Mouse (Mus musculus) stomach, embryonic 14.5 days (tissue): ENCODE results near the gene Xpr1. TPM values are rescaled to one million over a fixed set of nuclear protein-coding genes. Genes with fewer than 3 reads are reported as not detected.
"Not testable (repeated sequence)": the region's sequence is repeated elsewhere in the genome, so short reads cannot be mapped to it uniquely, and the experiment has no call there.

Experiments
- ATAC-seq: fragments of 200-750 bp; cut with Nextera tagmentation; 2 replicates; pipeline ENCODE4 v1.8.0; 2017; ENCODE audit warnings: low read depth, moderate TSS enrichment; ENCODE audit not compliant: insufficient number of reproducible peaks, insufficient read depth, low FRiP score
- H3K27ac ChIP-seq: fragments of 300-500 bp; sonication (generic); 2 replicates; pipeline ENCODE4 v1.5.1; 2014; ENCODE audit warnings: mild to moderate bottlenecking, low read length, moderate library complexity, mixed read lengths
- H3K27me3 ChIP-seq: fragments of 300-500 bp; sonication (generic); 2 replicates; pipeline ENCODE4 v1.6.1; 2014; ENCODE audit warnings: low read length, control low read depth, mixed read lengths; ENCODE audit not compliant: control insufficient read depth, insufficient read depth
- H3K36me3 ChIP-seq: fragments of 300-500 bp; sonication (generic); 2 replicates; pipeline ENCODE4 v1.6.1; 2014; ENCODE audit warnings: mild to moderate bottlenecking, control low read depth, low read length, moderate library complexity, mixed read lengths; ENCODE audit not compliant: control insufficient read depth, insufficient read depth
- H3K4me1 ChIP-seq: fragments of 300-500 bp; sonication (generic); 2 replicates; pipeline ENCODE4 v1.6.1; 2014; ENCODE audit warnings: low read length, control low read depth, mixed read lengths; ENCODE audit not compliant: control insufficient read depth, insufficient read depth
- H3K4me2 ChIP-seq: fragments of 300-500 bp; sonication (generic); replicated peaks from 2 replicates; pipeline ENCODE4 v1.6.1; 2014; ENCODE audit warnings: low read depth, low read length, control low read depth
- H3K4me3 ChIP-seq: fragments of 300-500 bp; sonication (generic); 2 replicates; pipeline ENCODE4 v1.5.1; 2014; ENCODE audit warnings: low read depth, low read length, control low read depth
- H3K9ac ChIP-seq: fragments of 300-500 bp; sonication (generic); replicated peaks from 2 replicates; pipeline ENCODE4 v1.6.1; 2014; ENCODE audit warnings: low read depth, mild to moderate bottlenecking, control low read depth, low read length, moderate library complexity, mixed read lengths
- H3K9me3 ChIP-seq: fragments of 300-500 bp; sonication (generic); 2 replicates; pipeline ENCODE4 v1.6.1; 2016; ENCODE audit warnings: low read depth, low read length, control low read depth; ENCODE audit not compliant: control insufficient read depth
- WGBS: fragments of 180-500 bp; shearing (Covaris S2); extraction: QIAGEN DNeasy Blood & Tissue Kit; methylation state at CpG from one replicate; pipeline ENCODE4 v1.1.7; 2014; 5-methylcytosine and 5-hydroxymethylcytosine counted together
- polyA plus RNA-seq: library from polyadenylated mRNA; unstranded; fragments of >200 nt; fragmentation: Nextera tagmentation; extraction: Ambion mirVana; gene quantifications from 2 replicates; pipeline ENCODE4 v1.2.1, GENCODE M21; 2014

The Xpr1 gene
- polyA plus RNA-seq, 1 experiment from 2014 or later, result 12.5 TPM

DNA sequence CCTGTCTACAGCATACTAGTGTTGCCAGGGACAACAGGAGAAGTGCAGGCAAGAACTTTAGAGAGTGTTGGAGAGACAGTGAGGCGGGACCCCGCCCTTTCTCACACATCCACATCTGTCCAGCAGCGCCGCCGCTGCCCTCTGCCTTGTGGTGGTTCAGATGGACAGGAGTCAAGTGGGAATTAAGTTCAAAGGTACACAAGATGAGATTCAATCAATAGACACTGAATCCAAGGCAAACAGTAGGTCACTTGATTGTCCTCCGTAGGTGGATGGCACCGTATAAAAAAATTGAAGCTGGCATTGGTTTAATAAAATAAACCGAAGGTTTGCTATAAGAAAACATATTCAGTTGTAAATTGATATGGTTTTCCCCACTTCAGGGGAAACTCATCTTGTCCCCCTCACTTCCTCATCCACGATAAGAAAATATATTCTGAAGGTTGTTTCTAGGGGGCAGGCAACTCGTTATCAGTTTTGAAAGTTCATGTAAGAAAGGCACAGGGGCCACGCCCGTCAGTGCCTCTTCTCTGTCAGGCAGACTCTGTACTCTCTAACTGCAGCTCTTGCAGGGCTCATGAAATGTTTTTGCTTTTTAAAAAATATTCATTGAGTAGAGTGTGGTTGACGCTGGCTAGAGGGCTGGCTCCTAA is 140.7 kb downstream of the Xpr1 start:
- no peak overlapping the region for H3K9ac ChIP-seq
- H3K36me3 ChIP-seq, result no peaks in the 10 kb centered on the region
- WGBS, result 63% methylated on average over 13 of the region's 13 CpGs
- ATAC-seq, result no peak
- H3K27me3 ChIP-seq, result no peaks in the 10 kb centered on the region
- no peak overlapping the region for H3K4me2 ChIP-seq
- H3K4me1 ChIP-seq, result no peaks in the 10 kb centered on the region
- H3K27ac ChIP-seq, result no peak overlapping the region
- no peak overlapping the region for H3K4me3 ChIP-seq
- H3K9me3 ChIP-seq, result no peaks in the 10 kb centered on the region

DNA sequence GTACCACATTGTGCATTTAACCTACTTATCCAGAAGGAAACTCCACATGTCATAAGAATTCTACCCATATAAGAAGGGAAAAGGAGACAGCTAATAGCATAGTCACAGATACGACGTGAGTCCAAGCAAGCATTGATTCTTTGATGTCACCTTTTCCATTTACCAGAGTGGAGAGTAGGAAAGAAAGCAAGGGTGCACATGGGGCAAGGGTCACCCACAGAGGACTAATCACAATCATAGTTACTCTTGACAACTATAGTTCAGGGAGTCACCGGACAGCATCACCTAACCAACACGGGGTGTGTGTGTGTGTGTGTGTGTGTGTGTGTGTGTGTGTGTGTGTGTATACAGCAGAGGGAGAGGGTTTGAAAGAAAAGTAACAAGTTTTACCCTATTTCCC is 141.4 kb downstream of the Xpr1 start:
- Histone ChIP-seq H3K4me1 (no peaks in the 10 kb centered on the region), H3K4me2 (no peak overlapping the region), H3K4me3 (no peak overlapping the region), H3K36me3 (no peaks in the 10 kb centered on the region), H3K27me3 (no peaks in the 10 kb centered on the region), H3K9ac (no peak overlapping the region), H3K27ac (no peak overlapping the region), H3K9me3 (no peaks in the 10 kb centered on the region)
- no peak for ATAC-seq
- 75% methylated on average over 4 of the region's 4 CpGs for WGBS

DNA sequence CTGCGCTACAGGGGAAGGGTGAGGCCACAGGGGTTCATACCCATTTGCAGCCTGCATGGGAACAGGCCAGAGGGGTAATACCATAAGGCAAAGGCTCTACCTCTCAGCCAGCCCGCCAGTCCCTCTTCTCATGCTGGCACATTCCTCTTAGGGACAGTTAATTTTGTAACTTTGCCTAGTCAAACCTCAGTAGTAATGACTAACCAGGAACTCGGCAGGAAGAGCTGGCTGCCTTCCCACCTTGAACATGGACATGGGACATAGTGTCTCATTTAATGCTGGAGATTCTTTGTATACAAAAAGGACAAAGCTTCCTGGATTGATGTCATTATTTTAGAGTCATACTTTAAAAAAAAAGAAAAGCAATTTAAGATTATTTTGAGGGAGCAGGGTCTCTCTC is 142.2 kb downstream of the Xpr1 start:
- no peak for ATAC-seq
- H3K4me1 ChIP-seq, result no peaks in the 10 kb centered on the region
- no peak overlapping the region for H3K9ac ChIP-seq
- no peaks in the 10 kb centered on the region for H3K36me3 ChIP-seq
- 75% methylated on average over 3 of the region's 3 CpGs for WGBS
- no peak overlapping the region for H3K4me2 ChIP-seq
- no peaks in the 10 kb centered on the region for H3K27me3 ChIP-seq
- no peak overlapping the region for H3K27ac ChIP-seq
- no peak overlapping the region for H3K4me3 ChIP-seq
- H3K9me3 ChIP-seq, result no peaks in the 10 kb centered on the region

DNA sequence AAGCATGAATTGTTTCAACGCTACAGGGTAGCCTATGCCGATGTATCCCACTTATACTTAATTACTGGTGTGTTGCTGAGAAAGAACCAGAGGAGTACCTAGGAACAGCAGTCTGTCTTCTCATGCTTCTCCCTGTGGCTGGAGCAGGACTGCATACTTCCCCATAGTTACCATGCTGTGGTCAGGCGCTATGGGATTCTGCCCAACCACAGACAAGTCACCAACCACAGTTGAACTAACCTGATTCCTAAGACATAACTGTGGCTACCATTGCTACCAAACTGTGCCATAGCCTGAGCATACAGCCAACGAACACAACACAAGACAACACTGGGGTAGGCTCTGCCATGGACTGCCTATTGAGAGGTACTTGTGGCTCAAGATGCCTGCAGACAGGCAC is 144.3 kb downstream of the Xpr1 start:
- no peak overlapping the region for H3K9ac ChIP-seq
- H3K27me3 ChIP-seq, result no peaks in the 10 kb centered on the region
- H3K4me2 ChIP-seq, result no peak overlapping the region
- no peak for ATAC-seq
- no peaks in the 10 kb centered on the region for H3K9me3 ChIP-seq
- no peak overlapping the region for H3K4me3 ChIP-seq
- no peaks in the 10 kb centered on the region for H3K36me3 ChIP-seq
- no peak overlapping the region for H3K27ac ChIP-seq
- WGBS, result 91% methylated on average over 4 of the region's 4 CpGs
- H3K4me1 ChIP-seq, result no peaks in the 10 kb centered on the region

DNA sequence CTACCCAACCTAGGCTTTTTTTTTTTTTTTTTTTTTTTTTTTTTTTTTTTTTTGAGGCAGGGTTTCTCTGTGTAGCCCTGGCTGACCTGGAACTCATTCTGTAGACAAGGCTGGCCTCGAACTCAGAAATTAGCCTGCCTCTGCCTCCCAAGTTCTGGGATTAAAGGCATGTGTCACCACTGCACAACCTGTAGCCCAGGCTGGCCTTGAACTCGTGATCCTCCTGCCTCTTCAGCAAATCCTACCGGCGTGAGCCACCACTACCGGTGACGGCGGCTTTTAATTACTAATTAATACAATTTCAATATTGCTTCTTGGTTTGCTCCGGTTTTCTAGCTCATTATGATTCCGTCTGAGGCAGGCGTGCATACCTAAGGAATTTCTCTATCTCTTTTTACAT is 154.7 kb downstream of the Xpr1 start:
- not testable (repeated sequence) for H3K27me3 ChIP-seq, H3K9ac ChIP-seq, H3K36me3 ChIP-seq, H3K4me1 ChIP-seq, H3K4me2 ChIP-seq, H3K27ac ChIP-seq, H3K9me3 ChIP-seq, ATAC-seq, H3K4me3 ChIP-seq
- WGBS, result 94% methylated on average over 10 of the region's 10 CpGs

DNA sequence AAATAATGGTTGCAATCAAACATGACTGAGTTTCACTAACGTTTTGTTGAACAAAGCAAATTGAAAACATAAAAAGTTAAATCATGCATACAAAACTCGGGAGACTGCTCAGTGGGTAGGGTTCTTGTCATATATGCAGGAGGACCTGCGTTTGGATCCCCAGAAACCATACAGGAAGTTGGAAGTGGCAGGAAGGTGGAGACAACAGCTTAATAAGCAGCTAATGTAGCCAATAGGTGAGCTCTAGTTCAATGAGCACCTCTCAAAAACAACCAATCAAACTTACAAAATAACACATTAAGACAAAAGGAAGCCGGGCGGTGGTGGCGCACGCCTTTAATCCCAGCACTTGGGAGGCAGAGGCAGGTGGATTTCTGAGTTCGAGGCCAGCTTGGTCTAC is 162.9 kb downstream of the Xpr1 start:
- 90% methylated on average over 8 of the region's 8 CpGs for WGBS
- Histone ChIP-seq H3K27ac (no peak overlapping the region), H3K27me3 (no peaks in the 10 kb centered on the region), H3K4me3 (no peak overlapping the region), H3K9me3 (no peaks in the 10 kb centered on the region), H3K9ac (no peak overlapping the region), H3K36me3 (no peaks in the 10 kb centered on the region), H3K4me1 (no peaks in the 10 kb centered on the region), H3K4me2 (no peak overlapping the region)
- ATAC-seq, result no peak

DNA sequence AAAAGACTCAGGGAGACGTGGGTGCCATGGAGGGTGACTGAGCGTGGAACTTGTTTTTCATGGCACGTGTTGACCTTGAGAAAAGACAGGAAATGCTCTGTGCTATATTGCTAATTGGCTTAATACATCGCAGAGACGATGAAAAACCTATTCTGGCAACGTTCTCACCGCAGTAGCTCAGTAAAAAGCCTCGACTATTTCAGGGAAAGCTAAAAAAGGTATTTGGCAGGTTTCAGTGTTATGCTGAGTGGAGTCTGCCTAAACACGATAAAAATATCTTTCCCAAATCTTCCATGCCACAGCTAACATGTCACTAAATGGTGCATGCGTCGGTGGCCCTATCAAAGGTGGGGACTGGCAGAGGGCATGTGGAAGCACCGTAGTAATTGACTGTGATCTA is 164.1 kb downstream of the Xpr1 start:
- ATAC-seq, result no peak

DNA sequence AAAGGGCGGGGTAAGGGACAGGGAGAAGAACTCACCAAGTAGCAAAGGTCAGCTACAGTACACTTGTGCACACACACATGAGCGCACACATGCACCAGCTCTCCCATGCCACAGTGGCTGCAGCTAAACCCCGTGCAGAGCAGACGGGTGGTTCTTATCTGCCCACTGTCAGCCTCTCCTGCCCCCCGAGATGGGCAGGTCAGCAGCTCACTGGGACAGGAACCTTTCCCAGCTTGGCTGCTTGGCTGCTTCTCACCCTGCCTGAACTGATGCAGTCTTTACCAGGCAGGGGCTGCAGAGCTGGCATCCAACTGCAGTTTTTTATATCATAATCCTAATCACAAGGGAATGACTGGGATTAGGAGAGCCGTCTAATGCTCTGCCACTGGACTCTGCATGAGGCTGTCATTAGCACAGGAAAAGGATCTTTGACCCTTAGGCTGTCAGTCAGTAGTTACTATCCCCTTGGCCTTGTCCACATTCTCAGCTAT is 164.5 kb downstream of the Xpr1 start:
- H3K27ac ChIP-seq, result no peak overlapping the region

More for the DNA sequence above, 164.1 kb downstream of the Xpr1 start:
- Histone ChIP-seq H3K36me3 (no peaks in the 10 kb centered on the region), H3K9me3 (no peaks in the 10 kb centered on the region), H3K4me2 (no peak overlapping the region), H3K4me3 (no peak overlapping the region), H3K4me1 (no peaks in the 10 kb centered on the region), H3K27me3 (no peaks in the 10 kb centered on the region), H3K9ac (no peak overlapping the region), H3K27ac (no peak overlapping the region)
- 69% methylated on average over 12 of the region's 12 CpGs for WGBS

DNA sequence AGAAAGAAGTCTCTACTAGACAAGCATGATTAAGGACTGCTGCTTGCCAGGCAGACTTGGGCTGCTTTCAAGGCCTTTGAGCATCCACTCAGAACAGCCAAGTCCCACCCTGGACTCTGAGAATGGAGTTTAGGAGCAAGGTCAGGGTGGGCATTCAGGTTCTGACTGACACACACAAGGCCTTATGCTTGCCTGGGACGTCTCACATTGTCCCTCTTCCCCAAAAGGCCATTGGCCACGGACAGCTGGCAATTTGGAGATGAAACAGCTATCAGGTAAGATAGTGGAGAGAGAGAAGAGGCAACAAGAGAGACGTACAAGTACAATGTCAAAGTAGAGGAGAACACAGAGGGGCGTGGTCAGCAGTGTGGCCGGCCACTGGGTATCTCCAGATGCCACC is 165.6 kb downstream of the Xpr1 start:
- no peaks in the 10 kb centered on the region for H3K36me3 ChIP-seq

More for the DNA sequence above, 164.5 kb downstream of the Xpr1 start:
- H3K4me3 ChIP-seq, result no peak overlapping the region
- no peak overlapping the region for H3K4me2 ChIP-seq
- H3K36me3 ChIP-seq, result no peaks in the 10 kb centered on the region
- H3K27me3 ChIP-seq, result no peaks in the 10 kb centered on the region
- ATAC-seq, result no peak
- 42% methylated on average over 6 of the region's 6 CpGs for WGBS
- no peaks in the 10 kb centered on the region for H3K4me1 ChIP-seq
- H3K9me3 ChIP-seq, result no peaks in the 10 kb centered on the region
- no peak overlapping the region for H3K9ac ChIP-seq

More for the DNA sequence above, 165.6 kb downstream of the Xpr1 start:
- ATAC-seq, result no peak
- no peak overlapping the region for H3K9ac ChIP-seq
- H3K27me3 ChIP-seq, result no peaks in the 10 kb centered on the region
- H3K4me3 ChIP-seq, result no peak overlapping the region
- 75% methylated on average over 5 of the region's 5 CpGs for WGBS
- H3K4me2 ChIP-seq, result no peak overlapping the region
- H3K4me1 ChIP-seq, result no peaks in the 10 kb centered on the region
- H3K27ac ChIP-seq, result no peak overlapping the region
- no peaks in the 10 kb centered on the region for H3K9me3 ChIP-seq
